Mouse (Mus musculus): Measurements from ENCODE around the gene 2700081O15Rik.

The 2700081O15Rik gene

GRCm38 (mm10) chr19:7419134-7419533 is 1.7 kb downstream of the 2700081O15Rik start:
- intact Hi-C loops (cut with DNase I) = loop anchor here (5.0 to 10.0 kb wide), 5 partner anchors 37 to 354 kb away; partner anchors contain the start of genes Rcor2 and Spindoc

- intact Hi-C loops (cut with DNase I) = no loop called here
These were observed 2.7 kb downstream of the 2700081O15Rik start for GRCm38 (mm10) chr19:7420108-7420507.

- intact Hi-C loops (cut with DNase I) = no loop called here
These were observed 3.6 kb downstream of the 2700081O15Rik start for GRCm38 (mm10) chr19:7420841-7421601.

GRCm38 (mm10) chr19:7421602-7422591 is 4.5 kb downstream of the 2700081O15Rik start:
- intact Hi-C loops (cut with DNase I) = no loop called here

GRCm38 (mm10) chr19:7422656-7423027 is 5.2 kb downstream of the 2700081O15Rik start:
- intact Hi-C loops (cut with DNase I) = no loop called here

GRCm38 (mm10) chr19:7423028-7423655 is 5.7 kb downstream of the 2700081O15Rik start:
- intact Hi-C loops (cut with DNase I) = no loop called here

- intact Hi-C loops (cut with DNase I) = no loop called here
These were observed 6.2 kb downstream of the 2700081O15Rik start for GRCm38 (mm10) chr19:7423656-7424030.

- intact Hi-C loops (cut with DNase I) = no loop called here
These were observed 6.7 kb downstream of the 2700081O15Rik start for GRCm38 (mm10) chr19:7424131-7424530.

GRCm38 (mm10) chr19:7424590-7425397 is 7.4 kb downstream of the 2700081O15Rik start:
- intact Hi-C loops (cut with DNase I) = no loop called here

GRCm38 (mm10) chr19:7425398-7425775 is 8.0 kb downstream of the 2700081O15Rik start:
- intact Hi-C loops (cut with DNase I) = no loop called here

- intact Hi-C loops (cut with DNase I) = no loop called here
These were observed 17.5 kb downstream of the 2700081O15Rik start for GRCm38 (mm10) chr19:7434887-7435286.

GRCm38 (mm10) chr19:7436061-7436970 is 18.9 kb downstream of the 2700081O15Rik start:
- intact Hi-C loops (cut with DNase I) = no loop called here

GRCm38 (mm10) chr19:7438295-7438694 is 20.9 kb downstream of the 2700081O15Rik start:
- intact Hi-C loops (cut with DNase I) = no loop called here

GRCm38 (mm10) chr19:7441493-7441892 is 24.1 kb downstream of the 2700081O15Rik start:
- intact Hi-C loops (cut with DNase I) = no loop called here

GRCm38 (mm10) chr19:7445105-7445504 is 27.7 kb downstream of the 2700081O15Rik start:
- intact Hi-C loops (cut with DNase I) = no loop called here

- intact Hi-C loops (cut with DNase I) = no loop called here
These were observed 28.2 kb downstream of the 2700081O15Rik start for GRCm38 (mm10) chr19:7445596-7445995.

GRCm38 (mm10) chr19:7456803-7457202 is 39.4 kb downstream of the 2700081O15Rik start:
- intact Hi-C loops (cut with DNase I) = loop anchor here (10.0 kb wide), 1 partner anchor 58 kb away; no protein-coding TSS in a partner anchor

GRCm38 (mm10) chr19:7458901-7459300 is 41.5 kb downstream of the 2700081O15Rik start:
- intact Hi-C loops (cut with DNase I) = loop anchor here (10.0 kb wide), 1 partner anchor 56 kb away; no protein-coding TSS in a partner anchor

GRCm38 (mm10) chr19:7459370-7459769 is 41.9 kb downstream of the 2700081O15Rik start:
- intact Hi-C loops (cut with DNase I) = loop anchor here (10.0 kb wide), 1 partner anchor 55 kb away; no protein-coding TSS in a partner anchor
